Mouse (Mus musculus): ENCODE measurements at regions not wholly inside any gene's neighbourhood (a gene's known extent, or its start where the extent isn't known, plus 50 kb on each side); places are given as distances from the start of the nearest gene placed in this dataset.

DNA sequence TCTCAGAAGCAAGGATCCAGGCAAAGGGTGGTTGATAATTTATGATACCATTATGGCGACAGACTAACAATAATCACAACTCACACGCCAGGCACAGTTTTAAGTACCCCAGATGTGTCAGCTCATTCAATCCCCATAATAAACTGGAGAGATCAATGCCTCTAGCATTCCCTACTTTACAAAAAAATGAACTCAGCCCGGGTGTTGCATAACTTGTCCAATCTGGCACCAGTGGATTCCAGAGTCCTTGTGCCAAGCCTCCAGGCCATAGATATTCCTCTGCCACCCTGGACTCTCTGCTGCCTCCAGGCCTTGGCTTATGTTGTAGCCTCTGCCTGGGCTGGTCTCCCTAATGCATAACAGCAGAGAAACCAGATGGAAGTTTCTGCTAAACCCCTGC is 185.0 kb downstream of the CK137956 start:
- H3K36me3 ChIP-seq (ENCODE audit: insufficient read depth, low read length): no peaks in the 10 kb centered on the region
- TF ChIP-seq EP300 (IDR thresholded peaks at IDR 0.05): no peak
- TF ChIP-seq CTCF (IDR thresholded peaks at IDR 0.05): no peak
- H3K9me3 ChIP-seq (ENCODE audit: low read length): no peaks in the 10 kb centered on the region
- WGBS: 58% methylated on average over 3 of the region's 3 CpGs
- no peak overlapping the region for H3K4me3 ChIP-seq (ENCODE audit: low read depth, low read length)
- H3K27me3 ChIP-seq (replicated peaks; ENCODE audit: insufficient read depth, low read length): no peaks in the 10 kb centered on the region
- H3K4me1 ChIP-seq (ENCODE audit: insufficient read depth, low read depth, low read length): no peaks in the 10 kb centered on the region
- H3K4me2 ChIP-seq (replicated peaks; ENCODE audit: low read depth, low read length): no peak overlapping the region
- H3K9ac ChIP-seq (replicated peaks; ENCODE audit: low read depth): no peak overlapping the region
- DNase-seq (ENCODE audit: low spot score) (no peak), ATAC-seq (no peak)
- no peak overlapping the region for H3K27ac ChIP-seq (ENCODE audit: low read length)

DNA sequence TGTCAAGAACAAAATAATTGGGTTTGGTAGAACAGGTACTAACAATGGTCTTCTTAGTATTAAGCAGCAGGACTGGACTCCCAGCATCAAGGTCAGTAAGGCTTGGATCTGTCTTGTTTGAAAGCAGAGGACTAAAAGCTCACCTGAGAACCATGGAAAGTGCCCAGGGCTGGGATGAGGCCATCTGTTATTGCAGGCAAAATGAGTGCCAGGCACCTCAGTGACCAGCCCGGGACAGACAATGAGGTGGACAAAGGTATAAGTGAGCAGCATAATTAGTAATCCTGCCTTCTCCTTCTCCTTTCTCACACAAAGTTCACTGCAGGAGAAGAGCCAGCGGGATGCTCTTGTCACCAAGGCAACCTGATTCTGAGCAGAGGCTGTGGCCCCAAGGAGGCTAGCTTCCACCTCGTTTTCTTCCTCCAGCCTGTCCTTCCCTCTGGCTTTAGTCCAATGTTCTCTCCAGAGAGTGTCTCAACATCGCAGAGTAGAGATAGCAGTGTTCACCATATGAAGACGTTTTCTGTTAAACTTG is 198.7 kb downstream of the CK137956 start:
- Histone ChIP-seq H3K4me1 (ENCODE audit: insufficient read depth, low read depth, low read length) (no peaks in the 10 kb centered on the region), H3K27ac (ENCODE audit: low read length) (no peak overlapping the region), H3K36me3 (ENCODE audit: insufficient read depth, low read length) (no peaks in the 10 kb centered on the region), H3K27me3 (replicated peaks; ENCODE audit: insufficient read depth, low read length) (no peaks in the 10 kb centered on the region), H3K4me3 (ENCODE audit: low read depth, low read length) (no peak overlapping the region), H3K9me3 (ENCODE audit: low read length) (no peaks in the 10 kb centered on the region), H3K4me2 (replicated peaks; ENCODE audit: low read depth, low read length) (no peak overlapping the region), H3K9ac (replicated peaks; ENCODE audit: low read depth) (no peak overlapping the region)
- 61% methylated on average over 5 of the region's 5 CpGs for WGBS
- ATAC-seq (no peak), DNase-seq (ENCODE audit: low spot score) (no peak)
- TF ChIP-seq CTCF (IDR thresholded peaks at IDR 0.05) (no peak), EP300 (IDR thresholded peaks at IDR 0.05) (no peak)

DNA sequence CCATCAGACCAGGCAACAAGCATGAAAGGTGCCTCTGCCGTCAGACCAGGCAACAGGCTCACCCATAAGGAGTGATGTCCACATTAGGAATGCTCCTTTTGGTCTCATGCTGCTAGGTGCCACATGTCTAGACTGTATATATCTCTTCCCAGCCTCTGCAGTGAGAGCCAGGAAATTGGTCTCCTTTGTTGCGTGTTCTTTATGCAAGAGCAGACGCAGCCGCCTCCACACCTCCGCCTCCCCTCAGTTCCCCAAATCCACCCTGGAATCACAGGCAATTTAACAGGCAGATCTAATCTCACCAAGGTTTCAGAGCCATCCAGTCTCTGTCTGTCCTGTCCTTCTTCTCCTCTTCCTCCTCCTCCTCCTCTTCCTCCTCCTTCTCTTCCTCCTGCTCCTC is 207.0 kb downstream of the CK137956 start:
- no peak overlapping the region for H3K9ac ChIP-seq (replicated peaks; ENCODE audit: low read depth)
- TF ChIP-seq EP300 (IDR thresholded peaks at IDR 0.05) (no peak), CTCF (IDR thresholded peaks at IDR 0.05) (no peak)
- DNase-seq (ENCODE audit: low spot score) (no peak), ATAC-seq (no peak)
- 86% methylated on average over 5 of the region's 5 CpGs for WGBS
- H3K4me3 ChIP-seq (ENCODE audit: low read depth, low read length): no peak overlapping the region
- no peaks in the 10 kb centered on the region for H3K27me3 ChIP-seq (replicated peaks; ENCODE audit: insufficient read depth, low read length)
- H3K4me2 ChIP-seq (replicated peaks; ENCODE audit: low read depth, low read length): no peak overlapping the region
- no peaks in the 10 kb centered on the region for H3K4me1 ChIP-seq (ENCODE audit: insufficient read depth, low read depth, low read length)
- H3K27ac ChIP-seq (ENCODE audit: low read length): no peak overlapping the region
- H3K36me3 ChIP-seq (ENCODE audit: insufficient read depth, low read length): no peaks in the 10 kb centered on the region
- H3K9me3 ChIP-seq (ENCODE audit: low read length): no peaks in the 10 kb centered on the region

DNA sequence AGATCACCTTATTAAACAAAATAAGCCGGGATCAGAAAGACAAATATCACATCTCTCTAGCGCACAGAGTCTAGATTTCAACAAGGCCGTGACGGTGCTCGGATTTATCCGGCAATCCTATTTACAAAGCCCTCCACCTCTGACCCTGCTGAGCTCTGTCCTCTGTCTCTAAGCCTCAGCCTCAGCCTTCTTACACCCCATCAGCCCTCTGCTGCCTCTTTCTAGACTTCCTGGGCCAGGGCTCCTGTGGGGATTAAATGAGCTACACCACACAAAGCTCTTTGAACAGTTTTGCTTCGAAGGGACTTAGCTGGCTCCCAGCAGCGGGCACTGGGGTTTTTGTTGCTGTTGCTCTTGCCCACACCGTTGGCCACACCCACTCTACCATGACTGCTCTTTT is 211.8 kb downstream of the CK137956 start:
- Histone ChIP-seq H3K27ac (ENCODE audit: low read length) (no peak overlapping the region), H3K27me3 (replicated peaks; ENCODE audit: insufficient read depth, low read length) (no peaks in the 10 kb centered on the region), H3K9ac (replicated peaks; ENCODE audit: low read depth) (no peak overlapping the region), H3K4me3 (ENCODE audit: low read depth, low read length) (no peak overlapping the region), H3K4me2 (replicated peaks; ENCODE audit: low read depth, low read length) (no peak overlapping the region), H3K9me3 (ENCODE audit: low read length) (no peaks in the 10 kb centered on the region), H3K36me3 (ENCODE audit: insufficient read depth, low read length) (no peaks in the 10 kb centered on the region), H3K4me1 (ENCODE audit: insufficient read depth, low read depth, low read length) (no peaks in the 10 kb centered on the region)
- TF ChIP-seq EP300 (IDR thresholded peaks at IDR 0.05) (no peak), CTCF (IDR thresholded peaks at IDR 0.05) (no peak)
- ATAC-seq (no peak), DNase-seq (ENCODE audit: low spot score) (no peak)
- WGBS: 69% methylated on average over 9 of the region's 9 CpGs

DNA sequence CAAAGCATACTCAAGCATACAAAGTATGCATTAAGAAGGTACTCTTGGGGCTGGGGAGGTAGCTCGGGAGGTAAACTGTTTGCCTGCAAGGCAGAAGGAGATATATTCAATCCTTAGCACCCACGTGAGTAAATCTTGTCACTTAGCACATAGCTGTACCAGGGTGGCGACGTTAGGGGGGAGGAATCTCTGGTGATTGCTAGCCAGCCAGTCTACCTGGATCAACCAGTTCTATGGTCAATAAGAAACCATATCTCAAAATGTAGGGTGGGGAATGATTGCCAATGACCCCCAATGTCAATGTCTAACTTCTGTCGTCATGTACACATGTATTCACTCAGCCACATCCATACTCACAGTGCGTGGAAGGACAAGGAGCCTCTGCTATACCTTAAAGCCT is 214.5 kb downstream of the CK137956 start:
- Histone ChIP-seq H3K36me3 (ENCODE audit: insufficient read depth, low read length) (no peaks in the 10 kb centered on the region), H3K4me3 (ENCODE audit: low read depth, low read length) (no peak overlapping the region), H3K4me1 (ENCODE audit: insufficient read depth, low read depth, low read length) (no peaks in the 10 kb centered on the region), H3K9me3 (ENCODE audit: low read length) (no peaks in the 10 kb centered on the region), H3K27me3 (replicated peaks; ENCODE audit: insufficient read depth, low read length) (no peaks in the 10 kb centered on the region), H3K27ac (ENCODE audit: low read length) (no peak overlapping the region), H3K9ac (replicated peaks; ENCODE audit: low read depth) (no peak overlapping the region), H3K4me2 (replicated peaks; ENCODE audit: low read depth, low read length) (no peak overlapping the region)
- WGBS: 71% methylated on average over 6 of the region's 6 CpGs
- DNase-seq (ENCODE audit: low spot score) (no peak), ATAC-seq (no peak)
- no peak for TF ChIP-seq EP300 (IDR thresholded peaks at IDR 0.05)
- no peak for TF ChIP-seq CTCF (IDR thresholded peaks at IDR 0.05)

DNA sequence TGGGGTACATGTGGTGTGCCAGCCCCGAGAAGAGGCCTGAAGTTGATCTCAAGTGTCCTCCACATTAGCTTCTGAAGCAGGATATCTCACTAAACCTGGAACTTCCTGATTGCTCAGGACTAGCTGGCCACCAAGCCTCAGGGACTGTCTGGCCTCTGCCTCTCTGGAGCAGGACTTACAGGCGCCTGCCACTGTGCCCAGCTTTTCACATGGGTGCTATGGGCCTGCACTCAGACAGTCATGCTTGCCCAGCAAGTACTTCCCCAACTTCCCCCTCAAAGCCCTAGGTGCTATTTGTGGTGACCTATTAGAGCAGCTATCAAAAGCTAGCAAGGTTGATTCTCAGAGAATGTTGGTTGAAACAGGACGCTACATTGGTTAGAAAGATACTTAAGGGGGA is 220.0 kb downstream of the CK137956 start:
- TF ChIP-seq EP300 (IDR thresholded peaks at IDR 0.05) (no peak), CTCF (IDR thresholded peaks at IDR 0.05) (no peak)
- ATAC-seq: no peak

DNA sequence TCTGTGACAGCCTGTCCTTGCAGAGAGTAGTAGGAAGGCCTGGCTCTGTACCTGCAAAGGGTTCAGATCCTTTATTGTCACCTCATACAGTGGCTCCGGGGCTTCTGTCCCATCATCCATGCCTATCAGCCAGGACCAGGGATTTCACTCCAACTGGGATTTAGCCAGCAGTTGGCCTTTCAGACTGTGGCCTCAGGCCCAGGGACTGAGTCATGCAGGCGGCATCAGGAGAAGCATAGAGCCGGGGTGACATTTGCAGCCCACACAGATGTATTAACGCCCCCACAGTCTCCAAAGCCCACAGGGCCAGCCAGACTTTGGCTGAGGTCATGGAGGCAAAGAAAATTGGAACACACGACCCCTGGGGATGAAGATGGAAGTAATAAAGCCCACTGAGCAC is 222.9 kb downstream of the CK137956 start:
- no peak overlapping the region for H3K4me2 ChIP-seq (replicated peaks; ENCODE audit: low read depth, low read length)
- H3K36me3 ChIP-seq (ENCODE audit: insufficient read depth, low read length): no peaks in the 10 kb centered on the region
- no peaks in the 10 kb centered on the region for H3K9me3 ChIP-seq (ENCODE audit: low read length)
- no peak overlapping the region for H3K27ac ChIP-seq (ENCODE audit: low read length)
- DNase-seq (ENCODE audit: low spot score) (no peak), ATAC-seq (no peak)
- H3K4me1 ChIP-seq (ENCODE audit: insufficient read depth, low read depth, low read length): no peaks in the 10 kb centered on the region
- no peak overlapping the region for H3K9ac ChIP-seq (replicated peaks; ENCODE audit: low read depth)
- no peak overlapping the region for H3K4me3 ChIP-seq (ENCODE audit: low read depth, low read length)
- 73% methylated on average over 5 of the region's 5 CpGs for WGBS
- TF ChIP-seq EP300 (IDR thresholded peaks at IDR 0.05): no peak
- no peak for TF ChIP-seq CTCF (IDR thresholded peaks at IDR 0.05)
- H3K27me3 ChIP-seq (replicated peaks; ENCODE audit: insufficient read depth, low read length): no peaks in the 10 kb centered on the region

More for the DNA sequence above, 220.0 kb downstream of the CK137956 start:
- no peak overlapping the region for H3K4me3 ChIP-seq (ENCODE audit: low read depth, low read length)
- H3K4me1 ChIP-seq (ENCODE audit: insufficient read depth, low read depth, low read length): no peaks in the 10 kb centered on the region
- no peaks in the 10 kb centered on the region for H3K36me3 ChIP-seq (ENCODE audit: insufficient read depth, low read length)
- no peaks in the 10 kb centered on the region for H3K9me3 ChIP-seq (ENCODE audit: low read length)
- 75% methylated on average over 3 of the region's 3 CpGs for WGBS
- H3K4me2 ChIP-seq (replicated peaks; ENCODE audit: low read depth, low read length): no peak overlapping the region
- no peaks in the 10 kb centered on the region for H3K27me3 ChIP-seq (replicated peaks; ENCODE audit: insufficient read depth, low read length)
- no peak overlapping the region for H3K27ac ChIP-seq (ENCODE audit: low read length)
- no peak overlapping the region for H3K9ac ChIP-seq (replicated peaks; ENCODE audit: low read depth)
- no peak for DNase-seq (ENCODE audit: low spot score)

Data from lung, postnatal 0 days (tissue).